Mouse (Mus musculus) midbrain, embryonic 12.5 days (tissue): ENCODE data around the gene Wnt2b. TPM values are rescaled to one million over a fixed set of nuclear protein-coding genes. Genes with fewer than 3 reads are reported as not detected.

Source experiments
- ATAC-seq: fragments of 200-750 bp; cut with Nextera tagmentation; 2 replicates; pipeline ENCODE4 v1.8.0; 2017; ENCODE audit warnings: low read depth, moderate TSS enrichment, moderate library complexity; ENCODE audit not compliant: low FRiP score
- H3K27ac ChIP-seq: fragments of 300-500 bp; sonication (generic); replicated peaks from 2 replicates; pipeline ENCODE4 v1.5.1; 2016; ENCODE audit warnings: mild to moderate bottlenecking
- H3K27me3 ChIP-seq: fragments of 300-500 bp; sonication (generic); 2 replicates; pipeline ENCODE4 v1.6.1; 2016; ENCODE audit warnings: mild to moderate bottlenecking
- H3K36me3 ChIP-seq: fragments of 300-500 bp; sonication (generic); 2 replicates; pipeline ENCODE4 v1.6.1; 2016
- H3K4me1 ChIP-seq: fragments of 300-500 bp; sonication (generic); 2 replicates; pipeline ENCODE4 v1.6.1; 2016
- H3K4me2 ChIP-seq: fragments of 300-500 bp; sonication (generic); replicated peaks from 2 replicates; pipeline ENCODE4 v1.6.1; 2016; ENCODE audit warnings: mild to moderate bottlenecking, moderate library complexity
- H3K4me3 ChIP-seq: fragments of 300-500 bp; sonication (generic); 2 replicates; pipeline ENCODE4 v1.5.1; 2016; ENCODE audit warnings: mild to moderate bottlenecking
- H3K9ac ChIP-seq: fragments of 300-500 bp; sonication (generic); replicated peaks from 2 replicates; pipeline ENCODE4 v1.6.1; 2016; ENCODE audit warnings: mild to moderate bottlenecking, moderate library complexity
- H3K9me3 ChIP-seq: fragments of 300-500 bp; sonication (generic); 2 replicates; pipeline ENCODE4 v1.6.1; 2016; ENCODE audit warnings: mild to moderate bottlenecking
- WGBS: fragments of 180-500 bp; shearing (Covaris S2); methylation state at CpG from one replicate; pipeline ENCODE4 v1.1.7; 2016; 5-methylcytosine and 5-hydroxymethylcytosine counted together
- polyA plus RNA-seq: library from polyadenylated mRNA; unstranded; fragments of >200 nt; fragmentation: Nextera tagmentation; extraction: Ambion mirVana; gene quantifications from 2 replicates; pipeline ENCODE4 v1.2.1, GENCODE M21; 2016

The Wnt2b gene
- polyA plus RNA-seq, 1 experiment from 2014 or later: 1.3 TPM

DNA sequence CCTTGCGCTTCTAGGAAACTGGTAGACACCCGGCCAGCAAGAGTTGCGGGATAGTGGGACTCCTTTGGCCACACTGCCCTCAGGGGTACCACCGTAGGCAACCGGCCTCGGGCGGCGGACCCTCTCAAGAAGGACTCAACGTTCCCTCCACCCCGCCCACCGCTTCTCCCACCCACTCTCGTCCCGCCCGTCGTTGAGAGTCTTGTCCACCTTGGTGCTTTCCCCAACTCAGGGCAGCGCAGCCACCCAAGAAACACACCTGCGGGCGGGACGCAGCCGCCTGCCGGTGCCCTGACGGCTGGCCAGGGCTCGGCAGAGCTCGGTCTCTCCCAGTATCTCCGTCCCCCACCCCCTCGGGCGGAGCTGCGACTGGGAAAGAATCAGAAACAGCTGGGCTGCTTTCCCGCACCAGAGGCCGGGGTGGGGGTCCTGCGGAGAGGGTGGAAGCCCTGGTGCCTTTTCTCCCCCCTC lies 455 bp upstream of the Wnt2b start:
- peaks cover 96% of the 10 kb centered on the region for H3K27me3 ChIP-seq
- peak overlapping the region; percentile 56 for H3K4me3 ChIP-seq
- 0 out of 2 replicates have a peak overlapping the region, but pooled peaks have one; percentile 46 for H3K9ac ChIP-seq
- H3K36me3 ChIP-seq: no peaks in the 10 kb centered on the region
- under 1% methylated on average over 31 of the region's 31 CpGs for WGBS
- 0 out of 2 replicates have a peak, but pooled peaks have one; percentile 13 for ATAC-seq
- H3K27ac ChIP-seq: no peak overlapping the region
- peaks cover 26% of the 10 kb centered on the region for H3K4me1 ChIP-seq
- no peaks in the 10 kb centered on the region for H3K9me3 ChIP-seq
- peak overlapping the region; percentile 77 for H3K4me2 ChIP-seq

- H3K4me2 ChIP-seq: peak overlapping the region; percentile 77; the same call in 1 of the 2 replicates
- ATAC-seq: no peak
- H3K4me3 ChIP-seq: peak overlapping the region; percentile 56
- H3K27ac ChIP-seq: no peak overlapping the region
- H3K27me3 ChIP-seq: peaks cover 78% of the 10 kb centered on the region
- WGBS: 5% methylated on average over 19 of the region's 19 CpGs
- H3K9me3 ChIP-seq: no peaks in the 10 kb centered on the region
- H3K4me1 ChIP-seq: peaks cover 22% of the 10 kb centered on the region
- H3K9ac ChIP-seq: no peak overlapping the region
- H3K36me3 ChIP-seq: 0 out of 2 replicates have a peak, but pooled peaks cover 6% of the 10 kb centered on the region
These were observed 1.4 kb downstream of the Wnt2b start for GRCm38 (mm10) chr3:104960026-104961000.

DNA sequence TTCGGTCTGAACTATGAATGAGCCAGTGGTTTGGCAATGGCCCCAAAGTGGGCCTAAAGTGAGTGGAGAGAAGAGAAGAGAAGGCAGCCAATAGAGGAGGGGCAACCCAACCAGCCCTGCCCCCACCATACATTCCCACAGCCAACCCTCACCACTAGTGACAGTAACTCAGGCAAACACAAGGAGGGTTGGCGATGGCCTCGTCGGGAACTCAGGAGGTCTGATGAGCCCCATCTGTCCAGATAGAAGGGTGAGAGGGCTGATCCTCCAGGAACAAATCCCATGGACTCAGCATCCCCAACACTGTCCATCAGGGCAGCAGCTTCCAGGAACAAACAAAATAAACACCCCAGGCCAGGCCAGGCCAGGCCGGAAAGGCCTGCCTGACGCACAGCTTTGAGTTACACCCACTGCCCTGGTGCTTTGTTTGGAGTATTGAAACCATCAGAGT lies 5.6 kb downstream of the Wnt2b start:
- peaks cover 37% of the 10 kb centered on the region for H3K27me3 ChIP-seq
- no peaks in the 10 kb centered on the region for H3K9me3 ChIP-seq
- ATAC-seq: no peak
- no peak overlapping the region for H3K4me2 ChIP-seq
- H3K4me1 ChIP-seq: peaks cover under 1% of the 10 kb centered on the region; the same call in 1 of the 2 replicates
- no peak overlapping the region for H3K27ac ChIP-seq
- no peak overlapping the region for H3K4me3 ChIP-seq
- H3K36me3 ChIP-seq: peaks cover 27% of the 10 kb centered on the region
- no peak overlapping the region for H3K9ac ChIP-seq
- 82% methylated on average over 6 of the region's 6 CpGs for WGBS

DNA sequence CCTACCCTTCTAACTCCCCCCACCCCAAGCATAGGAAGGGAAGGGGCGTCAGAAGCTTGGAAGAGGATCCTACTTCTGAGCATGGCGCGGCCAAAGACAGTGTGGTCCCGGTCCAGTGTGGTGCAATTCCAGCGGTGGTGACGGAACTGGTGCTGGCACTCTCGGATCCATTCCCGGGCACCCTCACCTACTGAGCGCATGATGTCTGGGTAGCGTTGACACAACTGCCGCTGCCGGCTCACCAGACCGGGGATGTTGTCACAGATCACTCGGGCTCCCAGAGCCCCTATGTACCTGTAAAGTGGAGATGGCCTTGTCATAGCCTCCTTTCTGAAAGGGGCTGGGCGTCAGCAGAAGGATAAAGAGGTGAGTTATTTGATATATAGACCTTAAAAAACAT lies 7.2 kb downstream of the Wnt2b start:
- no peaks in the 10 kb centered on the region for H3K4me1 ChIP-seq
- H3K4me2 ChIP-seq: no peak overlapping the region
- no peak overlapping the region for H3K4me3 ChIP-seq
- H3K9me3 ChIP-seq: no peaks in the 10 kb centered on the region
- no peak overlapping the region for H3K27ac ChIP-seq
- WGBS: 97% methylated on average over 15 of the region's 15 CpGs
- H3K27me3 ChIP-seq: peaks cover 21% of the 10 kb centered on the region
- no peak for ATAC-seq
- peaks cover 38% of the 10 kb centered on the region for H3K36me3 ChIP-seq
- H3K9ac ChIP-seq: no peak overlapping the region

GRCm38 (mm10) chr3:104954137-104954536 lies 7.6 kb downstream of the Wnt2b start:
- no peak for ATAC-seq
- H3K9me3 ChIP-seq: no peaks in the 10 kb centered on the region
- no peak overlapping the region for H3K4me2 ChIP-seq
- WGBS: 95% methylated on average over 3 of the region's 3 CpGs
- H3K4me3 ChIP-seq: no peak overlapping the region
- peaks cover 38% of the 10 kb centered on the region for H3K36me3 ChIP-seq
- no peak overlapping the region for H3K9ac ChIP-seq
- no peaks in the 10 kb centered on the region for H3K4me1 ChIP-seq
- no peak overlapping the region for H3K27ac ChIP-seq
- peaks cover 16% of the 10 kb centered on the region for H3K27me3 ChIP-seq

- 94% methylated on average over 22 of the region's 23 CpGs for WGBS
- Histone ChIP-seq H3K27me3 (peaks cover 6% of the 10 kb centered on the region; the same call in 1 of the 2 replicates), H3K4me3 (no peak overlapping the region), H3K27ac (no peak overlapping the region), H3K9me3 (no peaks in the 10 kb centered on the region), H3K4me2 (no peak overlapping the region), H3K36me3 (peaks cover 45% of the 10 kb centered on the region), H3K9ac (no peak overlapping the region), H3K4me1 (no peaks in the 10 kb centered on the region)
- ATAC-seq: no peak
These were observed 8.6 kb downstream of the Wnt2b start for GRCm38 (mm10) chr3:104952891-104953670.

GRCm38 (mm10) chr3:104950926-104951325 lies 10.8 kb downstream of the Wnt2b start:
- ATAC-seq: no peak
- 96% methylated on average over 12 of the region's 12 CpGs for WGBS
- Histone ChIP-seq H3K36me3 (peaks cover 57% of the 10 kb centered on the region), H3K9ac (no peak overlapping the region), H3K4me3 (no peak overlapping the region), H3K27ac (no peak overlapping the region), H3K27me3 (no peaks in the 10 kb centered on the region), H3K9me3 (no peaks in the 10 kb centered on the region), H3K4me1 (no peaks in the 10 kb centered on the region), H3K4me2 (no peak overlapping the region)

GRCm38 (mm10) chr3:104944894-104945293 lies 16.8 kb downstream of the Wnt2b start:
- Histone ChIP-seq H3K4me2 (no peak overlapping the region), H3K9me3 (no peaks in the 10 kb centered on the region), H3K9ac (no peak overlapping the region), H3K4me1 (peaks cover 11% of the 10 kb centered on the region), H3K36me3 (peaks cover 33% of the 10 kb centered on the region), H3K27ac (no peak overlapping the region), H3K4me3 (no peak overlapping the region), H3K27me3 (no peaks in the 10 kb centered on the region)
- ATAC-seq: no peak
- WGBS: 77% methylated on average over 9 of the region's 9 CpGs

- Histone ChIP-seq H3K27me3 (no peaks in the 10 kb centered on the region), H3K9ac (no peak overlapping the region), H3K4me2 (no peak overlapping the region), H3K27ac (no peak overlapping the region), H3K36me3 (peaks cover 28% of the 10 kb centered on the region), H3K4me3 (no peak overlapping the region), H3K9me3 (no peaks in the 10 kb centered on the region), H3K4me1 (peaks cover 11% of the 10 kb centered on the region)
- no peak for ATAC-seq
- WGBS: 41% methylated on average over 8 of the region's 8 CpGs
These were observed 18.4 kb downstream of the Wnt2b start for GRCm38 (mm10) chr3:104943333-104943732.

DNA sequence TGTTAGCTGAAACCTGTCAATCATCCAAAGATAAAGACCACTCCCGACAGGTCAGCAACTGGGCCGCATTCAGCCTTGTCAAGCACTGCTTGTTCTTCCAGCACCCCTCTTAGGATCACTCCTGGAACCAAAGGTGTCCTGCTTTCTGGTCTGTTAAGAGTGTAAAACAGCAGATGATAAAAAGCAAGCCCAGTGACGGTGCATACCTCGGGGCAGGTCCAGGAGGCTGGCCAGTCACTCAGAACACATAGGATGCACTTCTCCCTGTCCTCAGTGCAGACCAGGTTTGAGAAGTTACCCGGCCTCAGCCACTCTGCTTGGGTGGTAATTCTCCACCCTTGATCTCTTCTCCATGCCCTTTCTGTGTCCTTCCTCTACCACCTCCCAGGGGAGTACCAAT lies 19.0 kb downstream of the Wnt2b start:
- WGBS: 46% methylated on average over 5 of the region's 5 CpGs
- H3K4me1 ChIP-seq: peaks cover 11% of the 10 kb centered on the region
- no peak overlapping the region for H3K27ac ChIP-seq
- H3K36me3 ChIP-seq: peaks cover 24% of the 10 kb centered on the region
- no peaks in the 10 kb centered on the region for H3K9me3 ChIP-seq
- no peak for ATAC-seq
- H3K27me3 ChIP-seq: no peaks in the 10 kb centered on the region
- no peak overlapping the region for H3K4me2 ChIP-seq
- no peak overlapping the region for H3K4me3 ChIP-seq
- no peak overlapping the region for H3K9ac ChIP-seq

DNA sequence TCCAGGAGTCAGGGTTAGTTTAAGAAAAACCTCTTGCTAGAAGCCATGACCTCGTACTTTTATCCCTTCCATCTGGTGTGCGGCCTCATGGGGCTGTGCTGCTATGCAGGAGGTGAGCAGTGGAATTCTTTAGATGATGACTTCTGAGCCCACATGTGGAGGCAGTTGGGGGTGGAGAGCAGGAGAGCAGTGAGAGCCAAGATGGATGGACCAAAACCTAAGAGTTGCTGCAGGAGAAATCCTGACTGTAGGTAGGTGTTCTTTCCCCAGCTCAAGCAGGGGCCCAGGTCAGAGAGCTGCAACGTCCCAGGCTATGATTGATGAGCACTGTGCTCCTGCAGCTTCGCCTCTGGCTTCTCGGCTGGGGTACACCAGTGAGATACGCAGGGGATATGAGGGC lies 21.0 kb downstream of the Wnt2b start:
- no peak overlapping the region for H3K4me2 ChIP-seq
- no peak overlapping the region for H3K4me3 ChIP-seq
- H3K9ac ChIP-seq: no peak overlapping the region
- H3K9me3 ChIP-seq: no peaks in the 10 kb centered on the region
- H3K27ac ChIP-seq: no peak overlapping the region
- no peaks in the 10 kb centered on the region for H3K27me3 ChIP-seq
- H3K36me3 ChIP-seq: peaks cover 10% of the 10 kb centered on the region; the same call in 1 of the 2 replicates
- 69% methylated on average over 6 of the region's 6 CpGs for WGBS
- no peak for ATAC-seq
- H3K4me1 ChIP-seq: peaks cover 17% of the 10 kb centered on the region
